Mouse (Mus musculus) hindbrain, embryonic 16.5 days (tissue): Measurements from ENCODE around the gene Slc9a9. TPM values are rescaled to one million over a fixed set of nuclear protein-coding genes. Genes with fewer than 3 reads are reported as not detected.

Experiments
- ATAC-seq: fragments of 200-750 bp; cut with Nextera tagmentation; 2 replicates; pipeline ENCODE4 v1.8.0; 2017; ENCODE audit warnings: moderate TSS enrichment, moderate library complexity
- H3K27ac ChIP-seq: fragments of 300-500 bp; sonication (generic); 2 replicates; pipeline ENCODE4 v1.5.1; 2014; ENCODE audit warnings: low read depth, mild to moderate bottlenecking, control low read depth, low read length, moderate library complexity
- H3K27me3 ChIP-seq: fragments of 300-500 bp; sonication (generic); replicated peaks from 2 replicates; pipeline ENCODE4 v1.6.1; 2014; ENCODE audit warnings: low read length; ENCODE audit not compliant: control insufficient read depth, insufficient read depth
- H3K36me3 ChIP-seq: fragments of 300-500 bp; sonication (generic); 2 replicates; pipeline ENCODE4 v1.6.1; 2014; ENCODE audit warnings: mild to moderate bottlenecking, low read length, moderate library complexity, mixed read lengths; ENCODE audit not compliant: control insufficient read depth, insufficient read depth
- H3K4me1 ChIP-seq: fragments of 300-500 bp; sonication (generic); 2 replicates; pipeline ENCODE4 v1.6.1; 2014; ENCODE audit warnings: low read depth, low read length; ENCODE audit not compliant: control insufficient read depth, insufficient read depth
- H3K4me2 ChIP-seq: fragments of 300-500 bp; sonication (generic); 2 replicates; pipeline ENCODE4 v1.6.1; 2014; ENCODE audit warnings: mild to moderate bottlenecking, low read length, control low read depth, moderate library complexity
- H3K4me3 ChIP-seq: fragments of 300-500 bp; sonication (generic); 2 replicates; pipeline ENCODE4 v1.5.1; 2014; ENCODE audit warnings: mild to moderate bottlenecking, low read length, control low read depth, moderate library complexity
- H3K9ac ChIP-seq: fragments of 300-500 bp; sonication (generic); 2 replicates; pipeline ENCODE4 v1.6.1; 2014; ENCODE audit warnings: low read depth, mild to moderate bottlenecking, control low read depth, low read length, moderate library complexity
- H3K9me3 ChIP-seq: fragments of 300-500 bp; sonication (generic); 2 replicates; pipeline ENCODE4 v1.6.1; 2014; ENCODE audit warnings: mild to moderate bottlenecking, low read length, moderate library complexity; ENCODE audit not compliant: control insufficient read depth
- WGBS: fragments of 180-500 bp; shearing (Covaris S2); extraction: QIAGEN DNeasy Blood & Tissue Kit; methylation state at CpG from one replicate; pipeline ENCODE4 v1.1.7; 2014; 5-methylcytosine and 5-hydroxymethylcytosine counted together
- polyA plus RNA-seq: library from polyadenylated mRNA; unstranded; fragments of >200 nt; fragmentation: Nextera tagmentation; extraction: Ambion mirVana; gene quantifications from 2 replicates; pipeline ENCODE4 v1.2.1, GENCODE M21; 2015

Gene Slc9a9
- polyA plus RNA-seq, 1 experiment from 2014 or later, result 6.9 TPM

- Histone ChIP-seq H3K27ac (no peak overlapping the region), H3K27me3 (no peaks in the 10 kb centered on the region), H3K4me2 (no peak overlapping the region), H3K9me3 (no peaks in the 10 kb centered on the region), H3K36me3 (no peaks in the 10 kb centered on the region), H3K4me3 (no peak overlapping the region), H3K9ac (no peak overlapping the region), H3K4me1 (peaks cover 2% of the 10 kb centered on the region; the same call in 1 of the 2 replicates)
- no peak for ATAC-seq
- WGBS, result 68% methylated on average over 1 of the region's 1 CpGs
Observed at GRCm38 (mm10) chr9:95125683-95126082, 456.0 kb downstream of the Slc9a9 start.

GRCm38 (mm10) chr9:95127774-95128173 is 458.1 kb downstream of the Slc9a9 start:
- WGBS, result 87% methylated on average over 2 of the region's 2 CpGs
- no peaks in the 10 kb centered on the region for H3K9me3 ChIP-seq
- H3K4me1 ChIP-seq, result no peaks in the 10 kb centered on the region
- H3K27ac ChIP-seq, result no peak overlapping the region
- no peaks in the 10 kb centered on the region for H3K27me3 ChIP-seq
- no peak overlapping the region for H3K4me3 ChIP-seq
- no peak for ATAC-seq
- H3K36me3 ChIP-seq, result no peaks in the 10 kb centered on the region
- no peak overlapping the region for H3K4me2 ChIP-seq
- no peak overlapping the region for H3K9ac ChIP-seq

- WGBS, result 92% methylated on average over 10 of the region's 10 CpGs
- H3K27me3 ChIP-seq, result no peaks in the 10 kb centered on the region
- H3K4me2 ChIP-seq, result no peak overlapping the region
- H3K9ac ChIP-seq, result no peak overlapping the region
- H3K4me3 ChIP-seq, result no peak overlapping the region
- H3K27ac ChIP-seq, result no peak overlapping the region
- no peaks in the 10 kb centered on the region for H3K9me3 ChIP-seq
- no peaks in the 10 kb centered on the region for H3K36me3 ChIP-seq
- no peak for ATAC-seq
- no peaks in the 10 kb centered on the region for H3K4me1 ChIP-seq
Observed at GRCm38 (mm10) chr9:95149206-95149729, 479.6 kb downstream of the Slc9a9 start.

- Histone ChIP-seq H3K4me2 (no peak overlapping the region), H3K9me3 (no peaks in the 10 kb centered on the region), H3K4me3 (no peak overlapping the region), H3K36me3 (no peaks in the 10 kb centered on the region), H3K4me1 (no peaks in the 10 kb centered on the region), H3K27ac (no peak overlapping the region), H3K9ac (no peak overlapping the region), H3K27me3 (no peaks in the 10 kb centered on the region)
- no peak for ATAC-seq
- WGBS, result 52% methylated on average over 3 of the region's 3 CpGs
Observed at GRCm38 (mm10) chr9:95150096-95150495, 480.4 kb downstream of the Slc9a9 start.

DNA sequence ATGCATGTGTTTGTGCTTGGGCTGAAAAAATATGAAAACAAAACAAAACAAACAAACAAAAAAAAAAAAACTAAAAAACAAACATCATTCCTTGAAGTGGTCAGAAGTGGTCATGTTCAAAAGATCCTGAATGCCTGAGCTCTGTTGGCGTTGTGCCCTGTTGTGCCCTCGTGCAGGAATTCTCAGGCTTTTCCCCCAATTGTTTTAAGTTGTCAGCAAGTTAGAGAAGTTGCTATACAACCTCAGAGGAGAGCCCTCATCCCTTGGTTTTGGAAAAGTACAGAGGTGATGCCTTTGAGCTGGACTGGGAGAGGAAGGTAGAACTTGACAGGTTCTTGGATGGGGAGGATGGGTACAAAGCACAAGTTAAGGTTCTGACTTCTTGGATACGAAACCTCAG is 480.9 kb downstream of the Slc9a9 start:
- WGBS, result 70% methylated on average over 3 of the region's 3 CpGs
- Histone ChIP-seq H3K36me3 (no peaks in the 10 kb centered on the region), H3K27ac (no peak overlapping the region), H3K27me3 (no peaks in the 10 kb centered on the region), H3K4me2 (no peak overlapping the region), H3K9me3 (no peaks in the 10 kb centered on the region), H3K9ac (no peak overlapping the region), H3K4me3 (no peak overlapping the region), H3K4me1 (no peaks in the 10 kb centered on the region)
- ATAC-seq, result 0 out of 2 replicates have a peak, but pooled peaks have one; percentile 28

GRCm38 (mm10) chr9:95150998-95151397 is 481.3 kb downstream of the Slc9a9 start:
- Histone ChIP-seq H3K4me1 (no peaks in the 10 kb centered on the region), H3K27me3 (no peaks in the 10 kb centered on the region), H3K4me2 (no peak overlapping the region), H3K9me3 (no peaks in the 10 kb centered on the region), H3K36me3 (no peaks in the 10 kb centered on the region), H3K9ac (no peak overlapping the region), H3K4me3 (no peak overlapping the region), H3K27ac (no peak overlapping the region)
- ATAC-seq, result peak; percentile 53; the same call in 1 of the 2 replicates
- WGBS, result 73% methylated on average over 4 of the region's 4 CpGs

DNA sequence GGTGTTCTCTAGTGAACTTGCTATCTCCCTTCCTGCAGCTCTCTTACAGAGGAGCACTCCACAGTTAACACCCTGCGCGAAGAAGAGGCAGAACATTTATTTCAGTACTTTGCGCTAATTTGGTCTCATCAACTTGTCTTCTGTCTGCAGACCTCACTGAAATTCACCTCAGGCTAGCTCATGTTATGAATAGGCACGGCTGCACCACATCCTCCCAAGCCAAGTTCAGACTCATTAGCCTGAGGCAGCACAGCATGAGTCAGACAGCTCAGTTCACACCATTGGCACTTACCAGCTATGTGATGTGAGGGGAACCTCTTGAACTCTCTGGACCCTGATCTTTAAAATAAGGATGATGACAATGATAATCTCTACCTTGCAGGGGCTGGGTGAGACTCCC is 482.0 kb downstream of the Slc9a9 start:
- Histone ChIP-seq H3K9me3 (no peaks in the 10 kb centered on the region), H3K4me3 (no peak overlapping the region), H3K36me3 (no peaks in the 10 kb centered on the region), H3K9ac (no peak overlapping the region), H3K27ac (no peak overlapping the region), H3K4me1 (no peaks in the 10 kb centered on the region), H3K4me2 (no peak overlapping the region), H3K27me3 (no peaks in the 10 kb centered on the region)
- peak; percentile 52; the same call in 1 of the 2 replicates for ATAC-seq
- WGBS, result 69% methylated on average over 4 of the region's 4 CpGs

- Histone ChIP-seq H3K4me3 (no peak overlapping the region), H3K4me2 (no peak overlapping the region), H3K4me1 (no peaks in the 10 kb centered on the region), H3K36me3 (no peaks in the 10 kb centered on the region), H3K27ac (no peak overlapping the region), H3K9ac (no peak overlapping the region), H3K9me3 (no peaks in the 10 kb centered on the region), H3K27me3 (no peaks in the 10 kb centered on the region)
- WGBS, result 82% methylated on average over 6 of the region's 6 CpGs
- ATAC-seq, result no peak
Observed at GRCm38 (mm10) chr9:95153966-95154365, 484.3 kb downstream of the Slc9a9 start.

DNA sequence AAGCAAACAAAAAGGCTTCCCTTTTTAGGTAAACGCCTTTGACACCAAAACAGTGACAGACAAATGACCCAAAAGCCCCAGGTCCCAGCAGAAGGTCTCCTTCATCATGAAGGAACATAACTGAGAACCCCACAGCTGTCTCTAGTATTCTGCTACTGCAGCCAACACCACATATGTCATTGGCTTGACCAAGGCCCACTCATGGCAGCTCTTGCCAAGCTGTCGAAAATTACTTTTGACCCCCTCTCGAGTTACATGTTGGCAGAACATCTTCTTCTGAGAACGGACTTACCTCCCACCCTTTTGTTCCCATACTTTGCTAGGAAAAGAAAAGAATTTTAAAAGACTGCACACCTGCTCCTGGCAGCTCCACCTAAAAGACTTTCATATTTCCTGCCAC is 488.2 kb downstream of the Slc9a9 start:
- 52% methylated on average over 4 of the region's 4 CpGs for WGBS
- Histone ChIP-seq H3K4me2 (no peak overlapping the region), H3K27ac (no peak overlapping the region), H3K9me3 (no peaks in the 10 kb centered on the region), H3K4me1 (no peaks in the 10 kb centered on the region), H3K36me3 (no peaks in the 10 kb centered on the region), H3K9ac (no peak overlapping the region), H3K27me3 (no peaks in the 10 kb centered on the region), H3K4me3 (no peak overlapping the region)
- no peak for ATAC-seq

GRCm38 (mm10) chr9:95158916-95159315 is 489.2 kb downstream of the Slc9a9 start:
- Histone ChIP-seq H3K27me3 (no peaks in the 10 kb centered on the region), H3K4me2 (no peak overlapping the region), H3K9ac (no peak overlapping the region), H3K27ac (no peak overlapping the region), H3K4me1 (no peaks in the 10 kb centered on the region), H3K4me3 (no peak overlapping the region), H3K36me3 (no peaks in the 10 kb centered on the region), H3K9me3 (no peaks in the 10 kb centered on the region)
- WGBS, result 72% methylated on average over 8 of the region's 8 CpGs
- no peak for ATAC-seq
